Mouse (Mus musculus): ENCODE measurements around the gene Gpd2. TPM values are rescaled to one million over a fixed set of nuclear protein-coding genes. Genes with fewer than 3 reads are reported as not detected.

Gene Gpd2
- total and polyA plus RNA-seq, 3 experiments, result 6.2 to 42.0 (median 33.3) TPM

- Histone ChIP-seq H3K4me1 (ENCODE audit: insufficient read depth, low read depth, low read length) (peaks cover 2% of the 10 kb centered on the region; the same call in 1 of the 2 replicates), H3K4me3 (ENCODE audit: low read depth, low read length) (no peak overlapping the region), H3K36me3 (replicated peaks) (peaks cover 34% of the 10 kb centered on the region), H3K9me3 (replicated peaks) (no peaks in the 10 kb centered on the region), H3K27me3 (ENCODE audit: insufficient read depth, low read length) (no peaks in the 10 kb centered on the region)
- TF ChIP-seq TAL1 (conservative IDR thresholded peaks at IDR 0.05; ENCODE audit: low read depth, low read length) (no peak), GATA1 (IDR thresholded peaks at IDR 0.05; ENCODE audit: borderline replicate concordance, low read length) (no peak), POLR2AphosphoS5 (IDR thresholded peaks at IDR 0.05; ENCODE audit: insufficient replicate concordance, low read depth, low read length) (no peak)
- ATAC-seq (ENCODE audit: extremely low read depth, insufficient number of reproducible peaks, low FRiP score, poor library complexity, severe bottlenecking), result no peak
- DNase-seq (ENCODE audit: low spot score), result no peak
Measured at GRCm38 (mm10) chr2:57255153-57255670, 17.8 kb downstream of the Gpd2 start.

- no peak overlapping the region for H3K4me3 ChIP-seq (ENCODE audit: low read depth, low read length)
- H3K4me1 ChIP-seq (ENCODE audit: insufficient read depth, low read depth, low read length), result peaks cover 5% of the 10 kb centered on the region; the same call in 1 of the 2 replicates
- no peak for TF ChIP-seq TAL1 (conservative IDR thresholded peaks at IDR 0.05; ENCODE audit: low read depth, low read length)
- peaks cover 31% of the 10 kb centered on the region for H3K36me3 ChIP-seq (replicated peaks)
- ATAC-seq (ENCODE audit: extremely low read depth, insufficient number of reproducible peaks, low FRiP score, poor library complexity, severe bottlenecking) (no peak; the same call in 1 of the 2 replicates), DNase-seq (ENCODE audit: low spot score) (no peak)
- H3K9me3 ChIP-seq (replicated peaks), result no peaks in the 10 kb centered on the region
- no peaks in the 10 kb centered on the region for H3K27me3 ChIP-seq (ENCODE audit: insufficient read depth, low read length)
Measured at GRCm38 (mm10) chr2:57255836-57256235, 18.4 kb downstream of the Gpd2 start.

- DNase-seq (ENCODE audit: low spot score) (no peak), ATAC-seq (ENCODE audit: extremely low read depth, insufficient number of reproducible peaks, low FRiP score, poor library complexity, severe bottlenecking) (no peak)
- Histone ChIP-seq H3K9me3 (replicated peaks) (no peaks in the 10 kb centered on the region), H3K27me3 (ENCODE audit: insufficient read depth, low read length) (no peaks in the 10 kb centered on the region), H3K36me3 (replicated peaks) (peaks cover 29% of the 10 kb centered on the region), H3K4me3 (ENCODE audit: low read depth, low read length) (no peak overlapping the region), H3K4me1 (ENCODE audit: insufficient read depth, low read depth, low read length) (peaks cover 11% of the 10 kb centered on the region)
- TF ChIP-seq TAL1 (conservative IDR thresholded peaks at IDR 0.05; ENCODE audit: low read depth, low read length) (no peak), GATA2 (IDR thresholded peaks at IDR 0.05; ENCODE audit: borderline replicate concordance, low read depth, low read length) (no peak), POLR2AphosphoS5 (IDR thresholded peaks at IDR 0.05; ENCODE audit: insufficient replicate concordance, low read depth, low read length) (no peak), CTCF (IDR thresholded peaks at IDR 0.05; ENCODE audit: low read depth, low read length) (no peak), GATA1 (IDR thresholded peaks at IDR 0.05; ENCODE audit: borderline replicate concordance, low read length) (no peak)
Measured at GRCm38 (mm10) chr2:57256459-57256858, 19.0 kb downstream of the Gpd2 start.

GRCm38 (mm10) chr2:57261286-57262077 lies 24.0 kb downstream of the Gpd2 start:
- peaks cover 16% of the 10 kb centered on the region for H3K36me3 ChIP-seq (replicated peaks)

GRCm38 (mm10) chr2:57263431-57263830 lies 26.0 kb downstream of the Gpd2 start:
- ATAC-seq (ENCODE audit: extremely low read depth, insufficient number of reproducible peaks, low FRiP score, poor library complexity, severe bottlenecking), result no peak
- H3K9me3 ChIP-seq (replicated peaks), result no peaks in the 10 kb centered on the region
- TF ChIP-seq POLR2AphosphoS5 (IDR thresholded peaks at IDR 0.05; ENCODE audit: insufficient replicate concordance, low read depth, low read length), result no peak
- TF ChIP-seq GATA2 (IDR thresholded peaks at IDR 0.05; ENCODE audit: borderline replicate concordance, low read depth, low read length), result no peak
- no peak for TF ChIP-seq TAL1 (conservative IDR thresholded peaks at IDR 0.05; ENCODE audit: low read depth, low read length)
- TF ChIP-seq CTCF (IDR thresholded peaks at IDR 0.05; ENCODE audit: low read depth, low read length), result no peak
- no peak for TF ChIP-seq GATA1 (IDR thresholded peaks at IDR 0.05; ENCODE audit: borderline replicate concordance, low read length)
- no peak for DNase-seq (ENCODE audit: low spot score)
- no peak overlapping the region for H3K4me3 ChIP-seq (ENCODE audit: low read depth, low read length)
- peaks cover 18% of the 10 kb centered on the region for H3K4me1 ChIP-seq (ENCODE audit: insufficient read depth, low read depth, low read length)
- H3K27me3 ChIP-seq (ENCODE audit: insufficient read depth, low read length), result no peaks in the 10 kb centered on the region
- H3K36me3 ChIP-seq (replicated peaks), result peaks cover 16% of the 10 kb centered on the region

More at GRCm38 (mm10) chr2:57261286-57262077, 24.0 kb downstream of the Gpd2 start:
- ATAC-seq (ENCODE audit: extremely low read depth, insufficient number of reproducible peaks, low FRiP score, poor library complexity, severe bottlenecking) (no peak), DNase-seq (ENCODE audit: low spot score) (no peak)
- H3K9me3 ChIP-seq (replicated peaks), result no peaks in the 10 kb centered on the region
- H3K4me1 ChIP-seq (ENCODE audit: insufficient read depth, low read depth, low read length), result peaks cover 18% of the 10 kb centered on the region
- H3K27me3 ChIP-seq (ENCODE audit: insufficient read depth, low read length), result no peaks in the 10 kb centered on the region
- TF ChIP-seq GATA1 (IDR thresholded peaks at IDR 0.05; ENCODE audit: borderline replicate concordance, low read length) (no peak), POLR2AphosphoS5 (IDR thresholded peaks at IDR 0.05; ENCODE audit: insufficient replicate concordance, low read depth, low read length) (no peak), GATA2 (IDR thresholded peaks at IDR 0.05; ENCODE audit: borderline replicate concordance, low read depth, low read length) (no peak), CTCF (IDR thresholded peaks at IDR 0.05; ENCODE audit: low read depth, low read length) (no peak), TAL1 (conservative IDR thresholded peaks at IDR 0.05; ENCODE audit: low read depth, low read length) (no peak)
- no peak overlapping the region for H3K4me3 ChIP-seq (ENCODE audit: low read depth, low read length)

- ATAC-seq (ENCODE audit: extremely low read depth, insufficient number of reproducible peaks, low FRiP score, poor library complexity, severe bottlenecking), result no peak
- peaks cover 18% of the 10 kb centered on the region for H3K4me1 ChIP-seq (ENCODE audit: insufficient read depth, low read depth, low read length)
- no peaks in the 10 kb centered on the region for H3K27me3 ChIP-seq (ENCODE audit: insufficient read depth, low read length)
- no peak overlapping the region for H3K4me3 ChIP-seq (ENCODE audit: low read depth, low read length)
- H3K36me3 ChIP-seq (replicated peaks), result peaks cover 28% of the 10 kb centered on the region
- DNase-seq (ENCODE audit: low spot score), result no peak
- TF ChIP-seq CTCF (IDR thresholded peaks at IDR 0.05; ENCODE audit: low read depth, low read length) (no peak), GATA1 (IDR thresholded peaks at IDR 0.05; ENCODE audit: borderline replicate concordance, low read length) (no peak), TAL1 (conservative IDR thresholded peaks at IDR 0.05; ENCODE audit: low read depth, low read length) (no peak), GATA2 (IDR thresholded peaks at IDR 0.05; ENCODE audit: borderline replicate concordance, low read depth, low read length) (no peak), POLR2AphosphoS5 (IDR thresholded peaks at IDR 0.05; ENCODE audit: insufficient replicate concordance, low read depth, low read length) (no peak)
- no peaks in the 10 kb centered on the region for H3K9me3 ChIP-seq (replicated peaks)
Measured at GRCm38 (mm10) chr2:57264912-57265311, 27.5 kb downstream of the Gpd2 start.

Measured in G1E (cell line).